Mouse (Mus musculus) common myeloid progenitor, adult 5-6 weeks (primary cell): Measurements from ENCODE around the gene Psmb6. TPM values are rescaled to one million over a fixed set of nuclear protein-coding genes. Genes with fewer than 3 reads are reported as not detected.
"Not testable (repeated sequence)": the region's sequence is repeated elsewhere in the genome, so short reads cannot be mapped to it uniquely, and the experiment has no call there.

Experiments
- ATAC-seq: replicated peaks from 2 replicates; pipeline ENCODE4 v1.8.0; 2016; ENCODE audit warnings: low read depth, mild to moderate bottlenecking, moderate TSS enrichment, inconsistent platforms; ENCODE audit not compliant: poor library complexity, severe bottlenecking
- total RNA-seq: library from RNA; stranded (forward); fragments of 200-1000, 187-1606 nt; gene quantifications from 2 replicates; pipeline ENCODE4 v1.2.3, GENCODE M21; 2017

Psmb6 gene
- total RNA-seq, 1 experiment from 2014 or later, result 218 TPM

DNA sequence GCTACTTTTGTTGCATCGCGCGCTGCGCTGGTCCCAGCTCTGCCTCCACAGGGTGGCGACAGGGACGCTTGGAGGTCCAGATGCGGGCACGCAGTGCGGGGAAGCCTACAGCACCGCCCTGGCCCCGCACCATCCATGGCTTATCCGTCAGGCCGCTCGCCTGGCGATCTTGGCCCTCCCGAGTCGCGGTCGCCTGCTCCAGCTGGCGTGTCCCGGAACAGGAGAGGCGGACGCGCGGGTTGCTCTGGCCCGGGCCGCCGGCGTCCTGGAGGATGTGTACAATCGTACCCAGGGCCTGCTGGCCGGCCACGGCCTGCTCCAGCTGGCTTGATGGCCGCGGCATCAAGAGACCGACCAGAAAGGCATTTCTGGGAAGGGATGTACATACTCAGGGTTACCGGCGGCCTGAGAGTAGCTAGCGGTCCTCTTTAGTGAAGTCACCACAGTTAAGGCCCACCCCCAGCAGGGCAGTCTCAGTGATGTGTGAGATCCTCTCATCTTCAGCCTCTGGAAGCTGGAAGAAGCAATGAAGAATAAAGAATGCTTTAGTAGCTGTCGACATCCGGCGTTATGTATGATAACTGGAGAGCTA, 4.9 kb upstream of the Psmb6 start:
- no peak for ATAC-seq

GRCm38 (mm10) chr11:70523306-70523989, 1.7 kb upstream of the Psmb6 start:
- ATAC-seq, result not testable (repeated sequence)

DNA sequence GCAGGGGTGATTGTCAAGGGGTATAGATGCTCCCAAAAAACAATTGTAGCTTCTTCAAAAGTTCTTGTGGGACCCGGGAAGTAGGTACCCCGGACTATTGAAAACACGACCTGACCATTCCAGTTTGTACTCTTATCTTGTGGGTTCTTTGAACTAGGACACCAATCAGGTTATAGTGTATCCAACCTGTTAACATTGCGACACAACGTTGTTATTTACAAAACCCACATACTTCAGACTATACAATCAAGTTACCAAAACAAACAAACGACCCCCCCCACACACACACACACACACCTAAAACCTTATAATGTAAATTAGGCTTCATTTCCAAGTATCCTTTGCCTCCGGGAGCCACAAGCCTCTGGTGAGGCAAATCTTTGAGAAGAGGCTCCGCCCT, 385 bp upstream of the Psmb6 start:
- peak; percentile 16; the same call in 1 of the 2 replicates for ATAC-seq

DNA sequence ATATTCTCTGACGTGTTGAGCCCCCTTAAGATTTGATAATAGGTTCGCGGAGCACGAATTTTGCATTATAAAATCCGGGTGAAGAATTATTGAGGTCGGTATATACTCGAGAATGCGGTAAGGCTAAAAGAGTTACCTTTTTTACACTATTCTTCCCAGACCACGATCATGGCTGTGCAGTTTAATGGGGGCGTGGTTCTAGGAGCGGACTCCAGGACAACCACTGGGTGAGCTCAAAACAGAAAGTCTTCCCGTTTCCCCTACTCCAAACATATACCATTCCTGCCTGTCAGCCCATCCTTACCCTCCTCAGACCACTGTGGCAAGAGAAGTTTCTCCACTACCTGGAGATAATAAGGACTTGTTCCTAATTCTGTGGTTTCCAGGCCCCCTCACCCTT, 559 bp downstream of the Psmb6 start:
- ATAC-seq, result no peak

DNA sequence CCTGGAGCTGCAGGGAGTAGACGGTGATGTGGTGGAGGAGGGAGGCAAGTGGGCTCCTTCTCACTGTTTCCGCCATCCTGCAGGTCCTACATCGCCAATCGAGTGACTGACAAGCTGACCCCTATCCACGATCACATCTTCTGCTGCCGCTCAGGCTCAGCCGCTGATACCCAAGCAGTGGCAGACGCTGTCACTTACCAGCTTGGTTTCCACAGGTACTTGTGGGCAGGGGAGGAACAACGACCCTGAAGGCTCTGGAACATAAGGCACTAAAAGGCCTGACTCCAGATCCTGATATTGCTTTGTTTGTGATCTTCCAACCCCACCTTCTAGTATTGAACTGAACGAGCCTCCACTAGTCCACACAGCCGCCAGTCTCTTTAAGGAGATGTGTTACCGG, 1.0 kb downstream of the Psmb6 start:
- no peak for ATAC-seq

DNA sequence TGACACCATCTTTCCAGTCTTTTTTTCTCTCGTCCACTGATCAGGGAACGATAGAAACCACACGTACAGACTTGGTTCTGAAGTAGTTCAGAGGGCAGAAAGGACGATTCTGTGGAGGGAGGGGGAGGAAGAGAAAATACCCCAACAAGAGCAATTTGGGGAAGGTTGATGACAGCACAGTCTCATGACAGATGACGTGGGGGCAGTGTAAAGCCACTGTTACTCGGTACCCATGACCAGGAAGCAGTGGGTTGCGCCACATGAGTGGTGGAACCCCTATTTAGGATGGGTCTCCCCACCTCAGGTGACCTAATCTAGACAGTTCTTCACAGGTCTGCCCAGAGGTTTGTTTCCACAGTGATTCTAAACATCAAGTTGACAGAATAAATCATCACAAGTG, 3.4 kb downstream of the Psmb6 start:
- no peak for ATAC-seq

- ATAC-seq, result not testable (repeated sequence)
These were observed 5.9 kb downstream of the Psmb6 start for GRCm38 (mm10) chr11:70531065-70531464.

DNA sequence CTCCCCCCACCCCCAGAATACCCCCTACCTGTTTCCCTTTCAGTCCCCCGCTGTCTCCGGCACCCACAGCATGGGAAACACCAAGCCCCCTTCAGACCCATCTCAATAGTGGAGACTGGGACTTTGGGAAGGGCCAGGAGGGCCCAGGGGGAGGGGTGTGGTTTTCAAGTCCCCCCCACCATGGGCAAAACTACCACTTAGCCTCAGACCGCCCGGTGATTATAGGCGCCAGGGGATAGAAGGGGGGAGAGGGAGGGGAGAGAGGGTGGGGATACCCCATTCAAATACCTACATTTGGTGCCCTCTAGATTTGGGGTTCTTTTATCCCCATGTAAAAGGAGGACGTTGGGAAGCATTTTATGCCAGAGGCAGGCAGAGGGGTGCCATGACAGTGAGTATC, 7.7 kb downstream of the Psmb6 start, which contains the start of gene Gm40193:
Gene Gm40193 (minus strand): TSS at position 101 of the 400 bp plus-strand sequence.
- no peak for ATAC-seq

DNA sequence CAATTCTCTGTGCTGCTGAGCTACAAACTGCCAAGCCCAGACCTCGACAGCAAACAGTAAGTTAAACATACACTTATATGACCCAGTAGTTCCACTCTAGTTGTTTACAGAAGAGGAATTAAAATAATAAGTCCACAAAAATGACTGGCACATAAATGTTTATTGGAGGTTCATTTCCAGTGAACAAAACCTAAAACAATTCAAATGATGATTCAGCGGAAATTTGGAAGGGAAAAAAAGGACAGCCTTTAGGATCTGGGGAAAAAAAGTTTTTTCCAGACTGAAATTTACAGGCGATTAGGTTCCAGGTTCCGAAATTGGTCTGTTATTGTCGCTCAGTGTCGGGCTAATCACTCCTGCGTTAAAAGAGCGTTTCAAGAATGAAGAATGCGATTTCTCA, 14.3 kb downstream of the Psmb6 start:
- no peak for ATAC-seq

GRCm38 (mm10) chr11:70539877-70540587, 14.9 kb downstream of the Psmb6 start, which contains the start of gene Pld2:
Pld2 (plus strand) TSS chr11:70540064.
- ATAC-seq, result peak; percentile 90

GRCm38 (mm10) chr11:70540928-70541327, 15.8 kb downstream of the Psmb6 start:
- ATAC-seq, result no peak

GRCm38 (mm10) chr11:70541415-70541814, 16.2 kb downstream of the Psmb6 start:
- no peak for ATAC-seq

- ATAC-seq, result no peak
These were observed 19.3 kb downstream of the Psmb6 start for GRCm38 (mm10) chr11:70544496-70544895.

GRCm38 (mm10) chr11:70551526-70551925, 26.4 kb downstream of the Psmb6 start:
- no peak for ATAC-seq

DNA sequence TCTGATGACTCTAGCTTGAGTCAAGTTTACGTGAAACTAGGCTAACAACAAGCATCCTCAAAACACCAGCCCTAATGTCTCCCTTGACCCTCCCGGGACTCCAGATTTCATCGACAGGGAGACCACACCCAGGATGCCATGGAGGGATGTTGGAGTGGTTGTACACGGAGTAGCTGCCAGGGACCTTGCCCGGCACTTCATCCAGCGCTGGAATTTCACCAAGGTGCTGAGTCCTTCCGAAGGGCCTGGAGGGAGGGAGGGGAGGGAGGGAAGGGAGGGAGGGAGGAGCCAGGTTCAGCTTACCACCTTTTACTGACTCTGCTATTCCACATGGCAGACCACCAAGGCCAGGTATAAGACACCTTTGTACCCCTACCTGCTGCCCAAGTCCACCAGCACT, 28.8 kb downstream of the Psmb6 start:
- no peak for ATAC-seq

DNA sequence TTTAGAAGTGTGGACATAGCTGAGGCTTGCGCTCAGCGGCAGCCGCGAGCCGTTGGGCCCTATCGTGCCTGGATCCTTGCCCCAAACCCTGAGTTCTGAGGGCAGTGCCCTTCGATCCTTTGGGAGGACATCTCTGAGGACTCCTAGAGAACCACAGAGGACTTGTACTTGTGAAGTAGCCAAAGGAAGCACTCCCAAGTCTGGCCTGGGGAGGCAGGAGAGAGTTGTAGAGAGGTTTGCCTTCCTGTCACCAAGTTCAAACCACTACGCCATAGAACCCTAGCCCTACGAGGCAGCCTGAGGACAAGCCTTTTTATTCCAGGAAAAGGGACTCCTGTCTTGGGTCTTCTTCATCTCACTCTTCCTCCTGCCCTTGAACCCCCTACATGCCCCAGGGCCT, 32.4 kb downstream of the Psmb6 start:
- peak; percentile 45 for ATAC-seq

GRCm38 (mm10) chr11:70561937-70562286, 36.7 kb downstream of the Psmb6 start:
- ATAC-seq, result no peak

DNA sequence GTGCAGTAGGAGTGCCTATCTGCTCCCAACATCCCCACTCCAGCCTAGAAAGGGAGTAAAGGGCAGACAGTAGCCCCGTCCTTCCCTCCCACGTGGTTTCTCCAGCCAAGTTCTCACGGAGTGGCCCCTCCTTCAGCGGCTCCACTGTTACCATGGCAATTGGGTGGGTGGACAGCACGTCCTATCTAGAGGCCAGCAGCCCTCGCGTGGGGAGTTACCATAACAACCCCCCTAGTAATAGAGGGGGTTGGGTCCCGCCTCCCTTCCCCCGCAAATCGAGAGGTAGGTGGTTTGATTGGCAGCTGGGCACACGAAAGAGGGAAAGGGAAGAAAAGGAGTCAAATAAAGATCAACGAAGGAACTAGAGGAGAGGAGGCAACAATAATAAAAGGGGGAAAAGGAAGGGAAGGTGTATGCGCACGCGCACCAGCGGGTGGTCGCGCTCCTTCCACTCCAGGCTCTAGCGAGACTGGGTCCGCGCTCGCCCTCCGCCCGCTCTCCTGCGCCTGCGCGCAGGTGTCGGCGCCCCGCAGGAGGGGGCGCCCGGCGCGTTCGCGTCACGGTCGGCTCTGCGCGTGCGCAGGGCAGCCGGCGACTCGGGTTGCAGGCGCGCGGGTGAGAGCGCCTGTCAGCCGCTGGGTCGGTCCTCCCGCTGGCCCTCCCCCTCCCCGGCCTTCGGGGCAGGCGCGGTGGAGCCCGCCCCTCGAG, 37.3 kb downstream of the Psmb6 start, which contains the start of gene Mink1:
Gene Mink1 (plus strand): TSS at position 595 of the 708 bp plus-strand sequence.
- ATAC-seq, result peak; percentile 60

DNA sequence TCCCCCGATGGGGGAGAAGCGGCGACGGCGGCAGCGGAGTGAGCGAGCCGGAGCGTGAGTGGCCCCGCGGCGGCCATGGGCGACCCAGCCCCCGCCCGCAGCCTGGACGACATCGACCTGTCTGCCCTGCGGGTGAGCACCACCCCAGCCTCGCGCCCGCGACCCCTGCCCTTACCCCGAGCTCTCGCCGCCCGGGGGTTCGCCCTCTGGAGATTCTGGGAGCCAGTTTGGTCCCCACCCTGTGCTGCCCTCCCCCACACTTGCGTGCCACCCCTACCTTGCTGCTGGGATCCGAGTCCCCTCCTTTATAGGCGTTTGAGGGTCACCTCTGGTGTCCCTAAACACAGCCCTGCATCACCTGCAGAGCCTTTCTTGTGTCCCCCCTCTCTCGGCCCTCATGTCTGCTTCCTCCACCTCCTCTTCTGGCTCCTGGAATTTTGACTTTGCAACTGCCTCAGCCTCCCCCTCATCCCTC, 37.9 kb downstream of the Psmb6 start:
- no peak for ATAC-seq

GRCm38 (mm10) chr11:70563470-70564275, 38.5 kb downstream of the Psmb6 start:
- no peak for ATAC-seq
